Mouse (Mus musculus): Measurements from ENCODE around the gene Txndc2. TPM values are rescaled to one million over a fixed set of nuclear protein-coding genes. Genes with fewer than 3 reads are reported as not detected.

Txndc2 gene
- total and polyA plus RNA-seq, 2 experiments from 2014 or later, result 0.16 TPM; not detected in 1

DNA sequence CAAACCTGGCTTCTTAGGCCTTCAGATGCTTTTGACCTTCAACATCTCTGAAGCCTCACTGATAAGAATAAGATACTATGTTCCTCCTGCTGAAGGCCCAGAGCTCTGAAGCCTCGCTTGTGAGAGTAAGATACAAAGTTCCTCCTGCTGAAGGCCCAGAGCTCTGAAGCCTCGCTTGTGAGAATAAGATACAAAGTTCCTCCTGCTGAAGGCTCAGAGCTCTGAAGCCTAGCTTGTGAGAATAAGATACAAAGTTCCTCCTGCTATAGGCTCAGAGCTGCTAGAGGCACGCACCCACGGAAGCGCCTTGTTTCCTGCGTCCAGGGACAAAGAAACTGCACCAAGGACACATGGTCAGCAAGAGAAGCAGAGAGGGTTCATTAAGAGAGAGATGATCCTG is 14.8 kb upstream of the Txndc2 start:
- WGBS, result 92% methylated on average over 6 of the region's 6 CpGs
- no peaks in the 10 kb centered on the region for H3K27me3 ChIP-seq (ENCODE audit: control insufficient read depth, insufficient read depth, low read length)
- no peak overlapping the region for H3K9ac ChIP-seq (replicated peaks; ENCODE audit: low read depth, low read length)
- no peaks in the 10 kb centered on the region for H3K4me1 ChIP-seq (ENCODE audit: control insufficient read depth, insufficient read depth)
- H3K9me3 ChIP-seq (replicated peaks; ENCODE audit: control insufficient read depth, low read length), result no peaks in the 10 kb centered on the region
- TF ChIP-seq CTCF (IDR thresholded peaks at IDR 0.05; ENCODE audit: low read depth) (no peak), EP300 (IDR thresholded peaks at IDR 0.05; ENCODE audit: low read depth) (no peak)
- no peak for DNase-seq (ENCODE audit: low spot score)
- H3K36me3 ChIP-seq (replicated peaks; ENCODE audit: control insufficient read depth, insufficient read depth, low read length), result peaks cover 4% of the 10 kb centered on the region; the same call in 1 of the 2 replicates
- no peak overlapping the region for H3K4me3 ChIP-seq (ENCODE audit: low read depth, low read length)
- no peak for ATAC-seq (ENCODE audit: insufficient read depth, low read depth)
- H3K27ac ChIP-seq (ENCODE audit: low read depth), result no peak overlapping the region
- no peak overlapping the region for H3K4me2 ChIP-seq (ENCODE audit: low read depth, low read length)

DNA sequence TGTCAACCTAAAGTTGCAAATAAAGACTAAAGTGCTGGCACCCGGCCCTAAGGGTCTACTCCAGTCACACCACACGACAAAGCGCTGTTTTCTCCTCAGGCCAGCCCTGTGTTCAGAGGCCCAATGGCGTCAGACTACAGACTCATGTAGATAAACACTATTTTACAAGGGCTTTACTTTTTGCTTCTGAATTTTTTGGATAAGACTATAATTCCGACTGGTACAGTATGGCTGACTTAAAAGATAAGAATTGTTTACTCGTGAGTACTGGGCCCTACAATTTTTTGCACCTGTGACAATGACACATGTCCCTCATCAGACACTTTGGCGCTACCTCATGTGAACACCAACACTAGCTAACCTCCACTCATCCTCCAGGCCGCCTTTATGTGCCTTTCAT is 14.1 kb upstream of the Txndc2 start:
- ATAC-seq (ENCODE audit: insufficient read depth, low read depth) (no peak), DNase-seq (ENCODE audit: low spot score) (no peak)
- WGBS, result 82% methylated on average over 8 of the region's 8 CpGs

DNA sequence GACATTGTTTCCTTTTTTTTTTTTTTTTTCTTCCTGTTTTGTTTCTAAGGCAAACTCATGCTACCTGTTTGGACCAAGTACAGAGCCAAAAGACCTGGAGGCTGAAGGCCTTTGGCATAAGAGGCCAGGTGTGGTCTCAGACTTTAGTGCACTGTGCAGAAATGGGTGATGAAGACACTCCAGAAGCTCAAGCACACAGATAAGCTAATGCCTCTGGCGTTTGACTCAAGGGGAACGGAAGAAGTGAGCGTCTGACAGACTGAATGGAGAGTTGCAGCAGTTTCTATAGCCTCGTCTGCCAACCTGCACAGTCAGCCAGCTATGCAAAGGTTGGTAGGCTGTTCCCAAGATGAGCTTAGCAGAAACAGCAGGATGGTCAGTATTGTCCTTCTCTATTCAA is 13.6 kb upstream of the Txndc2 start:
- Histone ChIP-seq H3K27me3 (ENCODE audit: control insufficient read depth, insufficient read depth, low read length) (no peaks in the 10 kb centered on the region), H3K36me3 (replicated peaks; ENCODE audit: control insufficient read depth, insufficient read depth, low read length) (peaks cover 4% of the 10 kb centered on the region; the same call in 1 of the 2 replicates), H3K4me2 (ENCODE audit: low read depth, low read length) (no peak overlapping the region), H3K4me3 (ENCODE audit: low read depth, low read length) (no peak overlapping the region), H3K27ac (ENCODE audit: low read depth) (no peak overlapping the region), H3K9ac (replicated peaks; ENCODE audit: low read depth, low read length) (no peak overlapping the region), H3K4me1 (ENCODE audit: control insufficient read depth, insufficient read depth) (no peaks in the 10 kb centered on the region), H3K9me3 (replicated peaks; ENCODE audit: control insufficient read depth, low read length) (no peaks in the 10 kb centered on the region)
- 63% methylated on average over 4 of the region's 4 CpGs for WGBS
- no peak for TF ChIP-seq CTCF (IDR thresholded peaks at IDR 0.05; ENCODE audit: low read depth)
- TF ChIP-seq EP300 (IDR thresholded peaks at IDR 0.05; ENCODE audit: low read depth), result no peak
- DNase-seq (ENCODE audit: low spot score) (no peak), ATAC-seq (ENCODE audit: insufficient read depth, low read depth) (no peak)

More for the DNA sequence above, 14.1 kb upstream of the Txndc2 start:
- no peak overlapping the region for H3K4me3 ChIP-seq (ENCODE audit: low read depth, low read length)
- no peak overlapping the region for H3K27ac ChIP-seq (ENCODE audit: low read depth)
- TF ChIP-seq CTCF (IDR thresholded peaks at IDR 0.05; ENCODE audit: low read depth), result no peak
- no peak for TF ChIP-seq EP300 (IDR thresholded peaks at IDR 0.05; ENCODE audit: low read depth)
- no peaks in the 10 kb centered on the region for H3K9me3 ChIP-seq (replicated peaks; ENCODE audit: control insufficient read depth, low read length)
- no peak overlapping the region for H3K9ac ChIP-seq (replicated peaks; ENCODE audit: low read depth, low read length)
- no peak overlapping the region for H3K4me2 ChIP-seq (ENCODE audit: low read depth, low read length)
- peaks cover 4% of the 10 kb centered on the region; the same call in 1 of the 2 replicates for H3K36me3 ChIP-seq (replicated peaks; ENCODE audit: control insufficient read depth, insufficient read depth, low read length)
- H3K27me3 ChIP-seq (ENCODE audit: control insufficient read depth, insufficient read depth, low read length), result no peaks in the 10 kb centered on the region
- H3K4me1 ChIP-seq (ENCODE audit: control insufficient read depth, insufficient read depth), result no peaks in the 10 kb centered on the region

DNA sequence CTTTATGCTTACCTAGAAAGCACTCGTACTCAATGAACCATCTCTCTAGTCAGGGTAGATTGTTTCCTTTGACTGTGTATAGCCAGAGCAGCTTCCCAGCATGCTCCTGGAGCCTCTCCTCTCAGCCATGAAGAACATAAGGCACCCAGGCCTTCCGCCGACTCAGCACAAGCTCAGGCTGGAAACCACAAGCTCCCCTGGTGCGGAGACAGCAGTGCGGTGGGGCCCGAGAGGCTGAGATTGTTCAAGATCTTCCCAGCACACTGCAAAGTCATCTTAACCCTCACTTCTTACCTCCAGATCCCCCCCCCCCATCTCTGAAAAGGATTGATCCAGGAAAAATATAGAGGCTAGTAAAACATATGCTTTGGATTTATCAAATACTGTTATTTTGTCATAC is 8.6 kb upstream of the Txndc2 start:
- DNase-seq (ENCODE audit: low spot score), result no peak
- peaks cover 4% of the 10 kb centered on the region; the same call in 1 of the 2 replicates for H3K36me3 ChIP-seq (replicated peaks; ENCODE audit: control insufficient read depth, insufficient read depth, low read length)
- no peaks in the 10 kb centered on the region for H3K9me3 ChIP-seq (replicated peaks; ENCODE audit: control insufficient read depth, low read length)
- no peak overlapping the region for H3K27ac ChIP-seq (ENCODE audit: low read depth)
- H3K27me3 ChIP-seq (ENCODE audit: control insufficient read depth, insufficient read depth, low read length), result no peaks in the 10 kb centered on the region
- H3K9ac ChIP-seq (replicated peaks; ENCODE audit: low read depth, low read length), result no peak overlapping the region
- H3K4me3 ChIP-seq (ENCODE audit: low read depth, low read length), result no peak overlapping the region
- no peak for ATAC-seq (ENCODE audit: insufficient read depth, low read depth)
- H3K4me1 ChIP-seq (ENCODE audit: control insufficient read depth, insufficient read depth), result peaks cover 7% of the 10 kb centered on the region; the same call in 1 of the 2 replicates
- TF ChIP-seq EP300 (IDR thresholded peaks at IDR 0.05; ENCODE audit: low read depth), result no peak
- no peak for TF ChIP-seq CTCF (IDR thresholded peaks at IDR 0.05; ENCODE audit: low read depth)
- WGBS, result 86% methylated on average over 6 of the region's 6 CpGs
- no peak overlapping the region for H3K4me2 ChIP-seq (ENCODE audit: low read depth, low read length)

DNA sequence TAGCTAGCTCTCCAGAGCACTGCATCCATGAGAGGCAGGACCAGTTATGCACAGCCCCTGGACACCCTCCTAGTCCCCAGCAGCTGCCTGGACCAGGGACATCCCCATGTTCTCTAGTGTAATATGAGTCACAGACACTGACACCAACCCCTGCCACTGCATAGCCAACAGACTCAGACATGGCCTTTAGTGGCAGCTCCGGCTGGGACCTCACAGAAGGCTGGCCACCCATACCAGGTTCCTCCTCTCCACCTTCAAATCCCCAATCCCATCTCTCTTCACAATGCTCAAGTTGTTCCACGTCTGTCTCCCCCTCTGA is 7.2 kb upstream of the Txndc2 start:
- 97% methylated on average over 2 of the region's 2 CpGs for WGBS
- Histone ChIP-seq H3K27ac (ENCODE audit: low read depth) (no peak overlapping the region), H3K4me3 (ENCODE audit: low read depth, low read length) (no peak overlapping the region), H3K4me2 (ENCODE audit: low read depth, low read length) (no peak overlapping the region), H3K27me3 (ENCODE audit: control insufficient read depth, insufficient read depth, low read length) (no peaks in the 10 kb centered on the region), H3K36me3 (replicated peaks; ENCODE audit: control insufficient read depth, insufficient read depth, low read length) (peaks cover 4% of the 10 kb centered on the region; the same call in 1 of the 2 replicates), H3K9me3 (replicated peaks; ENCODE audit: control insufficient read depth, low read length) (no peaks in the 10 kb centered on the region), H3K9ac (replicated peaks; ENCODE audit: low read depth, low read length) (no peak overlapping the region), H3K4me1 (ENCODE audit: control insufficient read depth, insufficient read depth) (peaks cover 7% of the 10 kb centered on the region; the same call in 1 of the 2 replicates)
- no peak for ATAC-seq (ENCODE audit: insufficient read depth, low read depth)
- DNase-seq (ENCODE audit: low spot score), result no peak
- TF ChIP-seq CTCF (IDR thresholded peaks at IDR 0.05; ENCODE audit: low read depth), result no peak
- no peak for TF ChIP-seq EP300 (IDR thresholded peaks at IDR 0.05; ENCODE audit: low read depth)

All from heart, postnatal 0 days (tissue).